Mouse (Mus musculus) adipocyte (in vitro differentiated cells): ENCODE measurements around the gene Dhx33.

Experiments
- DNase-seq: peaks from one replicate; pipeline ENCODE4 v3.0.0-alpha.2; 2016; ENCODE audit warnings: low spot score

The Dhx33 gene

GRCm38 (mm10) chr11:71004316-71004773 is at the start of gene Dhx33:
Gene Dhx33 (minus strand): TSS chr11:71004437.
- peak; percentile 98 for DNase-seq

DNA sequence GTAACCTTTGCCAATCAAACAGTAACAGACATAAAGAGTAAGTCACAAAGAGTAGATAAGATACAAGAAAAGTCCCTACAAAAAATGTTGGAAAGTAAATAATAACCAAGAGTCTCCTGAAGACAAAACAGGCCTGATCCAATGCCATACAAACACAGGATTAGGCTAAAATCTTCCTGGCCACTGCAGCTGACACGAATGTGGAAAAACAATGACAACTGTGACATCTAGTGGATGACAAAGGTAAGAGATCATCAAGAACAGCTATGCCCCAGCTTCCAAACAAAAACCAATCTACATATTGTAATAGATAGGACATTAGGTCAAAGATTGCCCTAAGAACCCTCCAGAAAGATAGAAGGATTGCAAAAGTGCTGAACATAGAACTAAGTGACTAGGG is 48.3 kb upstream of the Dhx33 start:
- DNase-seq, result peak; percentile 66

- no peak for DNase-seq
Measured at GRCm38 (mm10) chr11:71039526-71040298, 35.5 kb upstream of the Dhx33 start.

DNA sequence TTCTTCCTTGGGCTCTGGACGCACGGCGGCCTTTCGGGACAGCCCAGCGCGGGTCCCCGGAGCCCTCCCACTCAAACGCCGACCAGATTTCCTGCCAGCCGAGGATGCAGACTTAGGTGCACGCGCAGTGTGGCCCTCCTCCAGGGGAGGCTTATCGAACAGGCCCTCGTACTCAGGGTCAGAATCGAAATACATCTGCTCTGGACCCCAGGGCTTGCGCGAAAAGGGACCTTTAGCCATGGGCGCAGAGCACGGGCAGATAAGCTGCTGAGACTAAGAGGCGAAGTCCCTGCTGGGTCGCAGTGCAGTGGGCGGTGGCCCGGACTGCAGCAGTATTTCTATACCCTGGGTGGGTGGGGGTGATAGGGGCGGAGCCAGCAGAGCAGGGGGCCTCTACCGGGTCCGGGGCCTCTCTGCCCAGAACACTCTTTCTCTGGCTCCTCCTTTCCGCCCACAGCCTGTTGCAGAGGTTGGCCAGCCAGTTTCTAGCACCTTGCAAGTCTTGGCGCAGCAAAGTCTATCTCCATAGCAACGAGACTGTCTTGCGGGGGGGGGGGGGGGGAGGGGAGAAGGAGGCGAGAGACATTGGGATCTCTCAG is 29.0 kb upstream of the Dhx33 start, which contains the start of gene 6330403K07Rik:
TSS of gene 6330403K07Rik (minus strand) at position 351 of the 599 bp plus-strand sequence.
- no peak for DNase-seq

DNA sequence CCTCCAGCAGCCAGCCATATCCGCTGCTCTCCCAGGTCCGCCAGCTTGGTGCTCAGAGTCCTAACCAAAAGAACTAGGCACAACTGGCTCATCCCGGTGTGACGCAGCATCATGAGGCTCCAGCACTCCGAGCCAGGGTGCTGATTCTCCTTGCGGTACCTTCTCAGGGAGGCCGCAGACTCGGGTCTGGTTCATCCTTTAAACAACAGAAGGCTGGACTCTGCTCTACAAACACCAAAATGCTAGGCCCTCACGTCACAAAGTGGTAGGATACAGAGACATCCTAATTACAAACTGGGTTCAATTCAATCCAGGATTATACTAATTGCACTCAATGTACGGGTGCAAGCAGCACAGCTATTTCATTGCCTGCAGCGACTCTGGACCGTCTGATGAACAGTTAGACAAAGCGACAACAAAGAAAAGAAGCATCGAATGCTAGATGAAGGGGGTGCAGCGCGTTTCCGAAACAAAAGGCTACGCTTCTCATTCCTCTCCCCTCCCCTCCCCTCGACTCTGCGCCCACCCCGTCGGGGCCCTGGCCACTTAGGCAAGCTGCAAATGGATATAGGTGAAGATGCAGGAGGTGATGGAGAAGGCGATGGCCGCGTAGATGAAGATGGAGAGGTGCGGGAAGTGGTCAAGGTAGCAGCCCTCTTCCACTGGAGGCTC is 28.4 kb upstream of the Dhx33 start:
- no peak for DNase-seq

DNA sequence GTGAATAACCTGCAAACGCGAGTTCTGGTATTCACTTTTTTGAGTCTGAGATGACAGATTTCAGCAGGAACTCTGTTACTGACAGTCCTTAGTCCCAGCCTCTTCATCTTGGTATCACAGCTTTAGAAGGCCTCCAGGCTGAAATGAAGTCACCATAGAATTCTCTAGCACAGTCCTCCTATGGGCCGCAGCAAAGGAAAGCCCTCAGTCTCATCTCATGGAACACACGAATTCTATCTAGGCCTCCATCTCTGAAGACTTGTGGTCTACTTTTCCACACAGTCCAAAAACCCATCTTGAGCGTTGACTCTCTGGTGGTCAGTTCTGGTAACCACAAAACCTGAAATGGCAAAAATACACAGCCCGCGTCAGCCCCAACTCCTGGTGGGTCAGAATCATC is 27.8 kb upstream of the Dhx33 start:
- DNase-seq, result no peak

DNA sequence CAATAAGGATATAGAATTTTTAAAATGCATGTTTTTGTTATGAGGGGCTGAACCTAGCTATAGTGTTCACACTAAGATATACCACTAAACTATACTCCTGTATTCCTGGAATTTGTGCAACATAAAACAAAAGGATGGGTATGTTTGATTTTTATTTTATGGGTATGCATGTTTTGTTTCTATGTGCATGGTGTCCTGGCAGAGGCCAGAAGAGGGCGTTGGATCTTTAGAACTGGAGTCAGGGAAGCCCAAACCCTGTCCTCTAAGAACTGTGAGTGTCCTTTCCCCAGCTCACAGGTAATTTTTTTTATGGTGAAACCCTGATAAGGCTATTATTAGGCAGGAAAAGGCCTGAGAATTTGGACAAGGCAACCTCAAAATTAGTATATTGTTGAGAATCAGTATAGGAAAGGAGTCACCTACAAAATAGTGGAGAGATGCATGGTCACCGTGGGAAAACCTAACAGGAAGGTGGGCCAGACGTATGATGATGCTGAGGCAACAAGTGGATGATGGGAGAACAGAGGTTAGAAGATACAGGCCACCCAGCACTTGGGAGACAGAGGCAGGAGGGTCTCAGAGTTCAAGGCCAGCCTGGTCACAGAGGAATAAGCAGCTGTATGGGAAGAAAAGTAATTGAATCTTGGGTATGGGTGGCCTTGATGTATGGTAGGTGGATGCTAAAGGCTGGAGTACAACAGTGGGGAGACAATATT is 25.3 kb upstream of the Dhx33 start:
- DNase-seq, result no peak

- peak; percentile 51 for DNase-seq
Measured at GRCm38 (mm10) chr11:71028280-71028679, 24.0 kb upstream of the Dhx33 start.

DNA sequence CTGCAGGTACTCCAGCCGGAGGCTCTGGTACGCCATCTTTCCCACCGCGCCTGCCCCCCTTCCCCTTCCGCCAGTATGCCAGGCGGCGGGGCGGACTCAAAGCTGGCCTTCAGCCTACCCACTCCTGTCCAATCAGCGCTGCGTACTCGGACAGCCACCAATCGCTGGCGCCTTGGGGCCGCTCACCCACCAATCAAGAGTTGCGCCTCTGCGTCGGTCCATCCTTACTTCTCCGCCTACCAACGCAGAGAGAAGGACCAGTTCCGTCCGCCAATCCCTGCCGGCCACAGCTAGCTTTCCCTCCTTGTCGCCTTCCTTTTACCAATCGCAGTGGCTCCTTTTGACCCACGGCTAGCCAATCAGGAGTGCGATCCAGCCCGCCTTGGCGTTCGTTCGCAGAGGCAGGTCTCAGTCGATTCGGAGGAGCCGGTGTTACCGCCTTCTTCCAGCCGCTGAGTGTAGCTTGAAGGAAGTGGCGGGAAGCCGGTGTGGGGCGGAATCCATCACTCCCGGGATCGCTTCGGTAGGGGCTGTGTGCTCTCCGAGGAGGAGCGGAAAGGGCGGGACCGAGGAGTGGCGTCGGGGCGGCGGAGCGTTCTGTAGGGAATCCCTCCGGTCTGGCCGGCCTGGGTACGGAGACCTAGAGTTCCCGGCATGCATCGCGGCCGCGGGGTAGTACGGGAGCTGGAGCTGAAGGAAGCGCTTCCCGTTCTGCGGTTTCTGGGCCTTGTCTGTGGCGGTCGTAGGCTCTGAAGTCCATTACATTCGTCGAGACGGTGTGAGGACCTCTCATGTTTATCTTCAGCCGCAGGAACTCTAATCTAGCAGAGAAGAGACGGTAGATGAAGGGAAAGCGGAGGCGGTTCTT is 15.2 kb upstream of the Dhx33 start, which contains the start of the genes Mis12 and Derl2:
TSS of gene Mis12 (plus strand) at position 411 of the 868 bp plus-strand sequence.
TSS of gene Derl2 (minus strand) at position 641 of the 868 bp plus-strand sequence.
- peak; percentile 99 for DNase-seq

- DNase-seq, result no peak
Measured at GRCm38 (mm10) chr11:71018416-71019200, 14.4 kb upstream of the Dhx33 start.

DNA sequence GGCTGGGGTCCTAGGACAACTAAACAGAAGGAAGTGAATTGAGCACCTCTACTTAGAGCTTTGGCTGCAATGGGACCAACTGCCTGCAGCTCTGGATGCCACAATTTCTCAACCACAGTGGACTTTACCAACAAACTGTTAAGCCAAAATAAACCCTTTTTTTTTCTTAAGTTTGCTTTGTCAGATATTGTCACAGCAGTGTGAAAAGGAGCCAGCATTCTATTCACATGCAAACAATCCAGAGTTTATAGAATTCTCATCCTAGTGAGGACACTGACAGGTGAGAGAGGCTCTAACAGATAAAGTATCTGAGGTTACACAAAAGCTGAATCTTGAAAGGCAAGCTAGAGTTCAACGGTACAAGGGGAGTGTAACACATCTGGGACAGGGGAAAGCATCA is 12.8 kb upstream of the Dhx33 start:
- no peak for DNase-seq

DNA sequence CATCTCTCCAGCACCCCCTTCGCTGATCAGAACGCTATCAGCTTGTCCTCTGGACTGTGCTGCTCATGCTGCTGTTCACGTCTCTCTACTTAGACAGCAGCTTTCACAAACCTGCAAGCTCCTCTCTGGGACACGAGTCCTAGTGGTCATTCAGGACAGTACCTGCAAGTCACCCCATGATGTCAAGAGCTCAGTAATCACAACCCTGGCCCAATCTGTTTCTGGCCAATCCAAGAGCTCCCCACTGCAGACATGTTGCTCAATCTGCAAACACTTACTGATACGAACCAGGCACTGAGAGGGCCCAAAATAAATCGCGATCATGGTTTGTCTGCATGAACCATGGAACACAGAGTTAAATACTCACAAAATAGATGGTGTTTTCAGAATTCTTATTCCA is 8.5 kb upstream of the Dhx33 start:
- no peak for DNase-seq

GRCm38 (mm10) chr11:71008321-71008720 is 4.1 kb upstream of the Dhx33 start:
- DNase-seq, result peak; percentile 92

DNA sequence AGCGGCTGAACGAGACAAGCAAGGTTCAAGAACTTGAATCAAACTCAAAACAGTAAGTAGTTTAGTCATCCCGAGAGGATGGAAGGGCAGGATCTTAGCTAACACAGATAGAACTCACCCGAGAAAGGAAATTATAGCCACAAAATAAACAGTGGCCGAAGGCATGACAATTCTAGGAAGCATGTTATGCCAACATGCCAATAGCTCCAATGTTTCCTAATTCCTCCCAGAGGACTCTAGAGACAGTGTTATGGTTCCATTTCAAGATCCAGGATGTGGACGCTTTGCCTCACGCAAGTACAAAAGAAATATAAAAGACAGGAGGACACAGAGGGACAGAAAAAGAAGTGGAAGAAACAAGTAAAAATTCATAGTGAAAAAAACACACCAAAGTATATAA is 3.6 kb upstream of the Dhx33 start:
- no peak for DNase-seq

- DNase-seq, result no peak
Measured at GRCm38 (mm10) chr11:71007026-71007425, 2.8 kb upstream of the Dhx33 start.

- DNase-seq, result peak; percentile 30
Measured at GRCm38 (mm10) chr11:71005046-71005445, 809 bp upstream of the Dhx33 start.

- peak; percentile 84 for DNase-seq
Measured at GRCm38 (mm10) chr11:71003611-71004315, 474 bp downstream of the Dhx33 start.

- no peak for DNase-seq
Measured at GRCm38 (mm10) chr11:71001167-71001566, 3.1 kb downstream of the Dhx33 start.

DNA sequence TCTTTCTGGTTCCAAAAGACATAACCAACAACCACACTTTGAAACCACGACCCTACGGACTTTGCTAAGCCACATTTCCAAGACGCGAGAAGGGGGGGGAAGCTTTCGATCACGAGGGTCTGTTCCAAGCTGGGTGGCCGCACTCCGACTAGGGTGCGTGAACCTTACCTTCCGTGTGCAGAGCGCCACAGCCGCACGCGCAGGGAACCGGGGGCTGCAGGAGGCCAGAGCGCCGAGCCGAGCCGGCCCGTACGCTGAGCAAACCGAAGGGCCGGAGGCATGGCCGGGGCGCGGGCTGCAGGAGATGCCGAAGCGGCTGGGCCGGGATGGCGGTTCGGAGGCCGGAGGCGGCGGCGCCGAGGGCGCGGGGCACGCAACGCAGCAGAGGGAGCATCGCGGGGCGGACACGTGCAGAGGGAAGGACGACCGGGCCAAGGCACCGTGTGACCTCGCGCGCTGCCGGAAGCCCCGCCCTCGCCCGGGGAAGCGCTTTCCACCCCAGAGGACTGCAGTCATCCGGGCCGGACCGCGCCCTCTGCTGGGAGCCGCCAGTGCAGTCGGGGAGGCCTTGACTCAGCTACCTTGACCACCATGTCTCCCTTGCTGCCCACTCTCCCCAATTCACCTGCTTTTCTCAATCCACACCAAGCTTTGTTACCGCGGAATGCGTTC is 21.5 kb downstream of the Dhx33 start, which contains the start of gene C1qbp:
TSS of gene C1qbp (minus strand) at position 470 of the 672 bp plus-strand sequence.
- DNase-seq, result peak; percentile 87
